Mouse (Mus musculus): ENCODE results near the gene Bank1. TPM values are rescaled to one million over a fixed set of nuclear protein-coding genes. Genes with fewer than 3 reads are reported as not detected.

Gene Bank1
- total and polyA plus RNA-seq, 2 experiments from 2014 or later = 0.38 to 0.39 TPM

- H3K9me3 ChIP-seq (ENCODE audit: low read length) = no peaks in the 10 kb centered on the region
- H3K4me3 ChIP-seq (ENCODE audit: low read depth, low read length) = no peak overlapping the region
- H3K4me2 ChIP-seq (ENCODE audit: low read depth) = no peak overlapping the region
- peaks cover 16% of the 10 kb centered on the region; the same call in 1 of the 2 replicates for H3K4me1 ChIP-seq (ENCODE audit: insufficient read depth)
- no peak overlapping the region for H3K9ac ChIP-seq
- no peak overlapping the region for H3K27ac ChIP-seq (ENCODE audit: low read depth, low read length)
- TF ChIP-seq CTCF (IDR thresholded peaks at IDR 0.05; ENCODE audit: low read depth) = no peak
- ATAC-seq (no peak), DNase-seq (no peak)
- no peaks in the 10 kb centered on the region for H3K36me3 ChIP-seq (ENCODE audit: insufficient read depth)
- H3K27me3 ChIP-seq (ENCODE audit: insufficient read depth, low read length) = no peaks in the 10 kb centered on the region
- WGBS = 57% methylated on average over 4 of the region's 4 CpGs
These were observed 315.2 kb downstream of the Bank1 start for GRCm38 (mm10) chr3:136010616-136011015.

GRCm38 (mm10) chr3:136007846-136008245 is 318.0 kb downstream of the Bank1 start:
- Histone ChIP-seq H3K9me3 (ENCODE audit: low read length) (no peaks in the 10 kb centered on the region), H3K36me3 (ENCODE audit: insufficient read depth) (no peaks in the 10 kb centered on the region), H3K9ac (peak overlapping the region; percentile 35; the same call in 1 of the 2 replicates), H3K27ac (ENCODE audit: low read depth, low read length) (peak overlapping the region; percentile 73), H3K4me2 (ENCODE audit: low read depth) (peak overlapping the region; percentile 39), H3K4me1 (ENCODE audit: insufficient read depth) (peaks cover 16% of the 10 kb centered on the region; the same call in 1 of the 2 replicates), H3K27me3 (ENCODE audit: insufficient read depth, low read length) (no peaks in the 10 kb centered on the region), H3K4me3 (ENCODE audit: low read depth, low read length) (peak overlapping the region; percentile 24)
- peak; percentile 98 for ATAC-seq
- DNase-seq = peak; percentile 89
- TF ChIP-seq CTCF (IDR thresholded peaks at IDR 0.05; ENCODE audit: low read depth) = peak; percentile 38; the same call in 1 of the 2 replicates
- WGBS = 13% methylated on average over 9 of the region's 9 CpGs

- peak overlapping the region; percentile 39 for H3K4me2 ChIP-seq (ENCODE audit: low read depth)
- H3K9me3 ChIP-seq (ENCODE audit: low read length) = no peaks in the 10 kb centered on the region
- H3K36me3 ChIP-seq (ENCODE audit: insufficient read depth) = no peaks in the 10 kb centered on the region
- ATAC-seq (peak; percentile 47), DNase-seq (peak; percentile 32)
- peak overlapping the region; percentile 35; the same call in 1 of the 2 replicates for H3K9ac ChIP-seq
- 53% methylated on average over 11 of the region's 11 CpGs for WGBS
- TF ChIP-seq CTCF (IDR thresholded peaks at IDR 0.05; ENCODE audit: low read depth) = no peak
- H3K27me3 ChIP-seq (ENCODE audit: insufficient read depth, low read length) = no peaks in the 10 kb centered on the region
- H3K4me3 ChIP-seq (ENCODE audit: low read depth, low read length) = peak overlapping the region; percentile 24
- H3K4me1 ChIP-seq (ENCODE audit: insufficient read depth) = peaks cover 16% of the 10 kb centered on the region; the same call in 1 of the 2 replicates
- peak overlapping the region; percentile 73 for H3K27ac ChIP-seq (ENCODE audit: low read depth, low read length)
These were observed 318.6 kb downstream of the Bank1 start for GRCm38 (mm10) chr3:136007081-136007828.

Measured in forebrain, postnatal 0 days (tissue).